17 mouse cellular contexts compared by ENCODE assay signal in genomic region chr13:41599977-41600376, GRCm38 (mm10). TPM values are rescaled to one million over a fixed set of nuclear protein-coding genes. Genes with fewer than 3 reads are reported as not detected.
DNase-seq lines count a peak whose midpoint lies in the region; ATAC-seq and TF ChIP-seq lines count a peak whose summit lies in the region.
"Had no signal": no experiment of that assay in that cellular context is flagged by ENCODE, and none has a peak within 500 bp of the region (broad histone marks: within the 10 kb centered on the region; RNA-seq: fewer than 3 reads in every experiment).

No protein-coding gene starts in this region.

- WGBS in spleen, adult 2 months, result 46% methylated on average over 4 of the region's 4 CpGs
- WGBS in lung, postnatal 0 days, result 45% methylated on average over 4 of the region's 4 CpGs
- 83% methylated on average over 4 of the region's 4 CpGs for whole genome bisulfite sequencing in intestine, embryonic 15.5 days

- H3K4me3 ChIP-seq in spleen, adult 2 months (ENCODE audit: extremely low read depth, insufficient read depth, insufficient read length), result no peak overlapping the region
- H3K4me3 ChIP-seq in lung, postnatal 0 days (ENCODE audit: low read depth, low read length), result no peak overlapping the region
- H3K4me3 ChIP-seq in intestine, embryonic 15.5 days (replicated peaks), result no peak overlapping the region
- H3K4me3 ChIP-seq: hindbrain, embryonic 13.5 days; liver, embryonic 13.5 days had no signal

- ATAC-seq in lung, postnatal 0 days, result peak; percentile 90
- ATAC-seq in intestine, embryonic 15.5 days, result no peak

- no peak overlapping the region for H3K9ac ChIP-seq in lung, postnatal 0 days (replicated peaks; ENCODE audit: low read depth)
- H3K9ac ChIP-seq in intestine, embryonic 15.5 days, result no peak overlapping the region
- H3K9ac ChIP-seq: hindbrain, embryonic 13.5 days; liver, embryonic 13.5 days had no signal

- H3K9me3 ChIP-seq in lung, postnatal 0 days (ENCODE audit: low read length), result no peaks in the 10 kb centered on the region
- no peaks in the 10 kb centered on the region for H3K9me3 ChIP-seq in intestine, embryonic 15.5 days
- H3K9me3 ChIP-seq: G1E; hindbrain, embryonic 13.5 days; liver, embryonic 13.5 days had no signal

- H3K4me2 ChIP-seq in lung, postnatal 0 days (replicated peaks; ENCODE audit: low read depth, low read length), result no peak overlapping the region
- no peak overlapping the region for H3K4me2 ChIP-seq in intestine, embryonic 15.5 days (replicated peaks)
- H3K4me2 ChIP-seq: hindbrain, embryonic 13.5 days; liver, embryonic 13.5 days; midbrain, embryonic 11.5 days had no signal

- H3K27ac ChIP-seq in spleen, adult 2 months (ENCODE audit: insufficient read depth, low read length), result peak overlapping the region; percentile 63; the same call in 1 of the 2 replicates
- H3K27ac ChIP-seq in lung, postnatal 0 days (ENCODE audit: low read length), result peak overlapping the region; percentile 45; the same call in 1 of the 2 replicates
- H3K27ac ChIP-seq in intestine, embryonic 15.5 days, result no peak overlapping the region
- H3K27ac ChIP-seq: hindbrain, embryonic 13.5 days; liver, embryonic 13.5 days had no signal

- H3K27me3 ChIP-seq in spleen, adult 2 months (ENCODE audit: control insufficient read depth, insufficient read depth, low read length), result no peaks in the 10 kb centered on the region
- H3K27me3 ChIP-seq in lung, postnatal 0 days (replicated peaks; ENCODE audit: insufficient read depth, low read length), result no peaks in the 10 kb centered on the region
- H3K27me3 ChIP-seq in intestine, embryonic 15.5 days (replicated peaks), result no peaks in the 10 kb centered on the region
- H3K27me3 ChIP-seq: hindbrain, embryonic 13.5 days; liver, embryonic 13.5 days had no signal

- peak; percentile 76; the same call in 1 of the 2 replicates for TF ChIP-seq EP300 in lung, postnatal 0 days (IDR thresholded peaks at IDR 0.05)

- peaks cover 17% of the 10 kb centered on the region for H3K4me1 ChIP-seq in spleen, adult 2 months (ENCODE audit: control insufficient read depth, insufficient read depth, insufficient read length)
- no peaks in the 10 kb centered on the region for H3K4me1 ChIP-seq in lung, postnatal 0 days (ENCODE audit: insufficient read depth, low read depth, low read length)
- no peaks in the 10 kb centered on the region for H3K4me1 ChIP-seq in intestine, embryonic 15.5 days (replicated peaks)

- TF ChIP-seq CTCF in spleen, adult 2 months (IDR thresholded peaks at IDR 0.05; ENCODE audit: extremely low read depth, insufficient read depth, insufficient read length, insufficient replicate concordance), result no peak
- no peak for TF ChIP-seq CTCF in lung, postnatal 0 days (IDR thresholded peaks at IDR 0.05)

- no peak for TF ChIP-seq POLR2A in spleen, adult 2 months (IDR thresholded peaks at IDR 0.05; ENCODE audit: low read depth, low read length)

- no peaks in the 10 kb centered on the region for H3K36me3 ChIP-seq in spleen, adult 2 months (ENCODE audit: control insufficient read depth, insufficient read depth, low read length)
- no peaks in the 10 kb centered on the region for H3K36me3 ChIP-seq in lung, postnatal 0 days (ENCODE audit: insufficient read depth, low read length)
- no peaks in the 10 kb centered on the region for H3K36me3 ChIP-seq in intestine, embryonic 15.5 days
- H3K36me3 ChIP-seq: G1E; hindbrain, embryonic 13.5 days; liver, embryonic 13.5 days had no signal

- peak; percentile 49 for DNase-seq in adrenal gland, adult 2 months
- no peak for DNase-seq in adrenal gland, postnatal 4 days (ENCODE audit: low spot score in 2 of 2)
- DNase-seq in spleen, adult 2 months (ENCODE audit: low read depth in 1 of 2, low spot score in 2 of 2), result no peak
- no peak for DNase-seq in spleen, postnatal 14 days (ENCODE audit: low spot score in 2 of 2)
- DNase-seq in lung, postnatal 0 days (ENCODE audit: low spot score), result peak; percentile 95
- DNase-seq in skeletal muscle tissue, adult 2 months (ENCODE audit: low read depth, low spot score), result peak; percentile 38
- DNase-seq in ovary, postnatal 36 days (ENCODE audit: low spot score), result no peak
- DNase-seq: cerebellum, adult 11-12 months; gastrocnemius, postnatal 10 days; kidney, adult 18-20 months; liver, embryonic 13.5 days; retina, postnatal 1 day; thymus, postnatal 25 days had no signal

RNA-seq across cellular contexts. Expression of gene Tmem170b, which starts 5.7 kb away (rescaled TPM):
- 10 to 100 TPM; 16.6 to 22.1 TPM for total RNA-seq in adrenal gland, adult 2 months (2021)
- 5.6 and 10.1 TPM in 2 replicates for polyA plus RNA-seq in adrenal gland, adult 2 months (2012; rRNA removed)
- total RNA-seq in adrenal gland, postnatal 4 days (2021), result 10 to 100 TPM; 27.9 to 28.1 TPM
- polyA plus RNA-seq in spleen, adult 2 months (2012; rRNA removed), result 6.0 and 7.5 TPM in 2 replicates
- polyA plus RNA-seq in lung, postnatal 0 days (2015; fragmentation: Nextera tagmentation; extraction: Ambion mirVana), result 11.6 and 12.1 TPM in 2 replicates
- 11.0 and 11.2 TPM in 2 replicates for polyA plus RNA-seq in intestine, embryonic 15.5 days (2015; fragmentation: Nextera tagmentation; extraction: Ambion mirVana)

Comparison
In these comparisons a context has a peak if more than half of its experiments do, and no peak if none do; other contexts are left out.
1. DNase-seq: peak in adrenal gland, adult 2 months (single experiment), lung, postnatal 0 days (single experiment) and skeletal muscle tissue, adult 2 months (single experiment); none in adrenal gland, postnatal 4 days (0 of 2), spleen, adult 2 months (0 of 2), spleen, postnatal 14 days (0 of 2) and ovary, postnatal 36 days (single experiment).